Mouse (Mus musculus) heart, embryonic 13.5 days (tissue): Measurements from ENCODE around the gene Rnasek. TPM values are rescaled to one million over a fixed set of nuclear protein-coding genes. Genes with fewer than 3 reads are reported as not detected.
A peak's percentile ranks its signal among the peaks of the same experiment; 100 is the strongest.

Source experiments
- ATAC-seq: fragments of 200-750 bp; cut with Nextera tagmentation; 2 replicates; pipeline ENCODE4 v1.8.0; 2017; ENCODE audit warnings: moderate TSS enrichment; ENCODE audit not compliant: insufficient number of reproducible peaks, low FRiP score, low TSS enrichment; ENCODE audit errors: extremely low read depth
- H3K27ac ChIP-seq: fragments of 300-500 bp; sonication (generic); replicated peaks from 2 replicates; pipeline ENCODE4 v1.5.1; 2015; ENCODE audit warnings: moderate library complexity, mild to moderate bottlenecking, inconsistent platforms
- H3K27me3 ChIP-seq: fragments of 300-500 bp; sonication (generic); replicated peaks from 2 replicates; pipeline ENCODE4 v1.6.1; 2015; ENCODE audit warnings: mild to moderate bottlenecking, inconsistent platforms
- H3K36me3 ChIP-seq: fragments of 300-500 bp; sonication (generic); 2 replicates; pipeline ENCODE4 v1.6.1; 2015; ENCODE audit warnings: mild to moderate bottlenecking, inconsistent platforms
- H3K4me1 ChIP-seq: fragments of 300-500 bp; sonication (generic); 2 replicates; pipeline ENCODE4 v1.6.1; 2015; ENCODE audit warnings: inconsistent platforms
- H3K4me2 ChIP-seq: fragments of 300-500 bp; sonication (generic); 2 replicates; pipeline ENCODE4 v1.6.1; 2015; ENCODE audit warnings: inconsistent platforms, mild to moderate bottlenecking, moderate library complexity
- H3K4me3 ChIP-seq: fragments of 300-500 bp; sonication (generic); 2 replicates; pipeline ENCODE4 v1.5.1; 2015; ENCODE audit warnings: moderate library complexity, mild to moderate bottlenecking, inconsistent platforms
- H3K9ac ChIP-seq: fragments of 300-500 bp; sonication (generic); 2 replicates; pipeline ENCODE4 v1.6.1; 2015; ENCODE audit warnings: inconsistent platforms, mild to moderate bottlenecking, moderate library complexity
- H3K9me3 ChIP-seq: fragments of 300-500 bp; sonication (generic); 2 replicates; pipeline ENCODE4 v1.6.1; 2016; ENCODE audit warnings: inconsistent platforms
- WGBS: fragments of 180-500 bp; shearing (Covaris S2); methylation state at CpG from one replicate; pipeline ENCODE4 v1.1.7; 2015; ENCODE audit warnings: mixed read lengths; 5-methylcytosine and 5-hydroxymethylcytosine counted together
- polyA plus RNA-seq: library from polyadenylated mRNA; unstranded; fragments of >200 nt; fragmentation: Nextera tagmentation; extraction: Ambion mirVana; gene quantifications from 2 replicates; pipeline ENCODE4 v1.2.1, GENCODE M21; 2015

Gene Rnasek
- polyA plus RNA-seq, 1 experiment from 2014 or later: 214 TPM

DNA sequence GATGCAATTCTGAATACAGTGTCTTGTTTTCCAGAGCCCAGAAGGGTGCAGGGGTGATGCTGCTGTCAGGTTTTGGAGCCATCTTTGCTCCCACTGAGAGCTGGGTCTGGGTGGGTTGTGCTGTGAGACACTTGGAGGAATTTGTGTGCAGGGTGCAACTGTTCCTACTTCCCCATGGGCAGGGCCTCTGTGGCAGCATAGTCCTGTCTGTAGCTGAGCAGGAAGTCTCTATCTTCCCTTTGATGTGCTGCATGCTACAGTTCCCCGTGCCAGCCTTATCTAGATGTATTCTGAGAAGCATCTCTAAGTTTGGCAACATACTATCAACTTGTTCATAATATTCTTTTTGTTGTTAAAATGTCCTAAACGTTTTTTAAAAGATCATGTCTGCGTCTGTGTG is 25.6 kb upstream of the Rnasek start:
- Histone ChIP-seq H3K4me3 (no peak overlapping the region), H3K9ac (no peak overlapping the region), H3K27ac (no peak overlapping the region), H3K4me2 (no peak overlapping the region), H3K4me1 (peaks cover 18% of the 10 kb centered on the region), H3K9me3 (peaks cover 4% of the 10 kb centered on the region; the same call in 1 of the 2 replicates), H3K27me3 (peaks cover 5% of the 10 kb centered on the region; the same call in 1 of the 2 replicates), H3K36me3 (no peaks in the 10 kb centered on the region)
- 38% methylated on average over 3 of the region's 3 CpGs for WGBS
- ATAC-seq: no peak

DNA sequence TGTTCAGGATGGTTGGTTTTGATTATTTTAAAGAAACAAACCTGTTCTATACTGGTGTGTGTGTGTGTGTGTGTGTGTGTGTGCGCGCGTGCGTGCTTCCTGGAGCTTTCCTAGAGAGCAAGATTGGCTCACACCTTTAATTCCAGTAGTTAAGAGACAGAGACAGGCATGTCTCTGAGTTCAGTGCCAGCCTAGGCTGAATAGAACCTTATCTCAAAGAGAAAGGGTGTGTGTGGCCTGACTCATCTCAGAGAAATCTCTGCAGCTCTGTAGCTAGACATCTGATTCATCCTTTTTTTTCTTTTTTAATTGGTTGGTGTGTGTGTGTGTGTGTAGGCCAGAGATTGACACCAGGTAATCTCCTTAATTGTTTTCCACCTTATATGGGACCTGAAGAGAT is 19.4 kb upstream of the Rnasek start:
- H3K9me3 ChIP-seq: peaks cover 4% of the 10 kb centered on the region; the same call in 1 of the 2 replicates
- peaks cover 15% of the 10 kb centered on the region for H3K4me1 ChIP-seq
- 94% methylated on average over 4 of the region's 4 CpGs for WGBS
- peaks cover 30% of the 10 kb centered on the region for H3K27me3 ChIP-seq
- H3K9ac ChIP-seq: no peak overlapping the region
- H3K27ac ChIP-seq: no peak overlapping the region
- H3K4me3 ChIP-seq: no peak overlapping the region
- H3K4me2 ChIP-seq: no peak overlapping the region
- H3K36me3 ChIP-seq: no peaks in the 10 kb centered on the region
- ATAC-seq: no peak

DNA sequence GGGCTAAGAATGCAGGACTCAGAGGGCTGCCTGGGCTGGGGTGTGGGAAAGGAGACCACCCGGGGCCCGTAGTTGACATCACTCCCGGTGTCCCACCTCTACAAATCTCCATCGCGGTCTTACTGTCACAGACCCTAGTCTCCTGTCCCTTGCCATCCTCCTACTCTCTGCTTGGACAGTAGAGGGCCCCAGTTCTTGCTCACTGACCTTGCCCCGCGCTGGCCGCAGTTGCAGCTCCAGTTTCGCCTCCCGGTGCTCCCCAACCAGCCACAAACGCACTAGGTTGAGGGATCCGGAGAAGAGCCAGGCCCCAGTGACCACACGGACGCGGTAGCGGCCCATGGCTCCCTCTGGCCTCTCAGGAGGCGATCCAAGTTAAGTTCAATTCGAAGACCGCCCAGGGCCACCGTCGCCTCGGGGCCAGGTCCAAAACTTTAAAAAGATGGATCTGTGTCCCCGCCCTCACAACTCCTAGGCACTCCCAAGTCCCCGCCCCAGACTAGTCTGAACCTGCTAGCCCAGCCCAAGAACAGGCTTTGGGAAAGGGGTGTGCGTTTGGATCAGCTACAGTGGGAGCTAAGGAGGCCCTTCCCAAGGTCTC is 15.4 kb upstream of the Rnasek start, which contains the start of gene Alox12:
Alox12 (minus strand) TSS at position 423 of the 601 bp plus-strand sequence.
- H3K27me3 ChIP-seq: peaks cover 65% of the 10 kb centered on the region

DNA sequence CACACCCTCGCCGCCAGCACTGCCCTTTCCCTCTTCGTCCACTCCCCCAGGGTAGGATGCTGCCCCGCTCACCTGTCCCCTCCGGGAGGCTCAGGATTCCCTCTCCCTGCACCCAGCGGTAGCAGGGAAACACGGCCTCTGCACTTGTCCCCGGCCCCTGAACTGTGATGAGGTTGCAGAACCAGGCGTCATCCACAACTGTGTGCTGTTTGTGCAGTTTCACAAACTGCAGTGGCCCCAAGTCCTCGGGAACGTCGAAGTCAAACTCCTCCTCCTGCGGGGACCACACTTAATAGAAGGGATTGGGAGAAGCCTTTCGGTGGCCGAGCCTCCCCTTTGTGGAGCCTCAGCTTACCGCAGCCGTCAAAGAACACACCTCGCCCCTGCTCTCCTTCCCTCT is 14.7 kb upstream of the Rnasek start:
- H3K4me3 ChIP-seq: peak overlapping the region; percentile 50
- peaks cover 72% of the 10 kb centered on the region for H3K27me3 ChIP-seq
- WGBS: 4% methylated on average over 18 of the region's 18 CpGs
- H3K4me2 ChIP-seq: peak overlapping the region; percentile 74
- no peak for ATAC-seq
- H3K36me3 ChIP-seq: no peaks in the 10 kb centered on the region
- H3K9ac ChIP-seq: peak overlapping the region; percentile 75
- no peaks in the 10 kb centered on the region for H3K9me3 ChIP-seq
- peaks cover 19% of the 10 kb centered on the region for H3K4me1 ChIP-seq
- no peak overlapping the region for H3K27ac ChIP-seq

More for the DNA sequence above, 15.4 kb upstream of the Rnasek start, which contains the start of gene Alox12:
- no peaks in the 10 kb centered on the region for H3K36me3 ChIP-seq
- H3K4me3 ChIP-seq: peak within 1 kb of the TSS; percentile 50
- peaks cover 19% of the 10 kb centered on the region for H3K4me1 ChIP-seq
- peak within 1 kb of the TSS; percentile 75 for H3K9ac ChIP-seq
- no peak within 1 kb of the TSS for H3K27ac ChIP-seq
- under 1% methylated on average over 25 of the region's 25 CpGs for WGBS
- H3K4me2 ChIP-seq: peak within 1 kb of the TSS; percentile 74
- no peaks in the 10 kb centered on the region for H3K9me3 ChIP-seq
- ATAC-seq: 0 out of 2 replicates have a peak, but pooled peaks have one; percentile 46

DNA sequence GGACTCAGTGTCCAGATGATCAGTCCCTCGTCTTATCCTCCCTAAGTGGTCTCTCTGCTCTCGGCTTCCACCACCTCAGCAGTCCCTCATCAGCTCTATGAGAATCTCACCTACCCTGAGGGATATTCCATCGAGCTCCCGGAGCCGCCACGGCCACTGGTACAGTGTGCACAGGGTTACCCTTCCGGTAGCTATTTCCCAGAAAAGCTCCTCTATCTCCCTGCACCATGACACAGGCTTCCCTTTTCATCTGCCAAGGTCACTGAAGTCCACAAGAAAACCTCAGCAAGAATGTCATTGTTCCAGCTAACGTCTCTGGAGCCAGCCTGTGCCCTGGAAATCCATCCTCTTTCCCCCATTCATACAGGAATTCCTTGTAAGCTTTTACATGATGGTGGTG is 12.2 kb upstream of the Rnasek start:
- Histone ChIP-seq H3K27ac (no peak overlapping the region), H3K27me3 (peaks cover 89% of the 10 kb centered on the region), H3K4me3 (no peak overlapping the region), H3K9ac (no peak overlapping the region), H3K4me1 (peaks cover 19% of the 10 kb centered on the region), H3K36me3 (no peaks in the 10 kb centered on the region), H3K4me2 (no peak overlapping the region), H3K9me3 (no peaks in the 10 kb centered on the region)
- no peak for ATAC-seq
- WGBS: 60% methylated on average over 8 of the region's 8 CpGs

DNA sequence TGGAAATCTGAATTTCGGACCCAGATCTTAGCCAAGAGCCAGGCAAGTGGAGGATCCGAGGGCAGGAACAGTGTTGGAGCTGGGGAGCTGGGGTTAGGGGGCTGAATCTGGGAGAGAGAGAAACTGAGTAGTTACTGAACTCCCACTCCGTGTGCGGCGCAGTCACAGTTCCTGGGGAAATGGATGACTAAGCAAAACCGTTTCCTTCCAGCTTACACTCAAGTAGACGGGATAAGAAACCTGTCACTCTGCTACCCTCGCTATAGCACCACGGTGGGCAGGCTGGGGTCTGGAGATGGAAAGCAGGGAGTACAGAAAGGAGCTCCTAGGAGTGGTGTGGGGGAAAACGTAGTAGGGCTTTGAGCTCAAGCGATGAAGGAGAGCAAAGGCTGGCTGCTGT is 10.5 kb upstream of the Rnasek start:
- no peaks in the 10 kb centered on the region for H3K36me3 ChIP-seq
- peaks cover 15% of the 10 kb centered on the region for H3K4me1 ChIP-seq
- WGBS: 41% methylated on average over 11 of the region's 11 CpGs
- H3K4me3 ChIP-seq: no peak overlapping the region
- H3K9me3 ChIP-seq: no peaks in the 10 kb centered on the region
- H3K27me3 ChIP-seq: peaks cover 85% of the 10 kb centered on the region
- H3K9ac ChIP-seq: no peak overlapping the region
- no peak for ATAC-seq
- H3K4me2 ChIP-seq: no peak overlapping the region
- no peak overlapping the region for H3K27ac ChIP-seq

DNA sequence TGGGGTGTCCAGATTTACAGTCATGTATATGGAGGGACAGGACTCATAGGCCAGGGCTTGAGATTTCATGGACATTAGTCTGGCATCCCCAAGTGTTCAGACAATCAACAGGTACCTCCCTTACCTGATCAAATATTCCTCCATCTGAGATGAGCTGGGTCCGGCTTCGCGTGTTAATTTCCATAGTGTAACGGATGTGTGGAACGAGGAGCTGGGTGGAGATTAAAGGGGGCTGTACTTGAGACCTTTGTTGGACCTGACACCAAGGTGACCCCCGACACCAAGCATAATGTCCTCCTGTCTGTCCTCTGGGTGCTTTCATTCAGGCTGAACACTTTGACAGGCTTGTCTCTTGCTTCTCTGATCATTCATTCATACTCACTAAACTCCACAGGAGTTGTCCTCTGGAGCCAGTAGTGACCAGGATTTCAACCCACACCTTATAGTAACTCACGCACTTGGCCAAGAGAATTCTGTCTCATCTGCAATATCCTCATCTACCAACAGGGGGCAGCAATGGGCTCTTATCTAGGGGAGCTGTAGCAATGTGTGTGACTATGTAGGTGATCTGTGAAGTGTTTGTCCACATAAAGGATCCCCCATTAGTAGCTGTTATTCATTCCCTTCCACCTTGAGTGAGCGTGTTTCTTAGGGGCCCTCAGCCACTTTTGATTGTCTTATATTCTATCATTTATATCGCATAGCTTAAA is 7.6 kb upstream of the Rnasek start:
- H3K4me1 ChIP-seq: no peaks in the 10 kb centered on the region
- ATAC-seq: no peak
- H3K4me2 ChIP-seq: no peak overlapping the region
- peaks cover 65% of the 10 kb centered on the region for H3K27me3 ChIP-seq
- no peaks in the 10 kb centered on the region for H3K9me3 ChIP-seq
- H3K27ac ChIP-seq: no peak overlapping the region
- no peak overlapping the region for H3K9ac ChIP-seq
- no peaks in the 10 kb centered on the region for H3K36me3 ChIP-seq
- WGBS: 48% methylated on average over 9 of the region's 9 CpGs
- H3K4me3 ChIP-seq: no peak overlapping the region

DNA sequence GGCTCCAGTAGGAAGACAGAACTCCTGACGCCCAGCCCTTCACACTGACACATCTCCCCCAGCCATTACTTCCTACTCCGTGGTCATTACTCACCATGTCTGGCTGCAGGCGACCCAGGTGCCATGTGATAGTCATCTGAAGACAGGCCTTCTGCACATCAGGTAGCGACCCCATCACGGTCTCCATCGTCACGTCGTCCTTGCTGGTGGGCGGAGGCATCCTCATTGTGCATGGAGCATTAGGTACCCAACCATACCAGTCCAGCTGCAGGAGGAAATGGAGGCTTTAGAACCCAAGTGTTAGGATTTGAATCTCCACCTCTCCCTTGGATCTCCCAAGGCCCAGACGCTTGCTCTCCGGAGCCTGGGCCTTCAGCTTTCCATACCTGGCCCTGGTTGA is 2.9 kb upstream of the Rnasek start:
- no peak for ATAC-seq
- Histone ChIP-seq H3K4me1 (peaks cover 15% of the 10 kb centered on the region), H3K9me3 (no peaks in the 10 kb centered on the region), H3K4me3 (no peak overlapping the region), H3K9ac (no peak overlapping the region), H3K36me3 (no peaks in the 10 kb centered on the region), H3K4me2 (no peak overlapping the region), H3K27me3 (peaks cover 21% of the 10 kb centered on the region), H3K27ac (no peak overlapping the region)
- WGBS: 64% methylated on average over 11 of the region's 11 CpGs

DNA sequence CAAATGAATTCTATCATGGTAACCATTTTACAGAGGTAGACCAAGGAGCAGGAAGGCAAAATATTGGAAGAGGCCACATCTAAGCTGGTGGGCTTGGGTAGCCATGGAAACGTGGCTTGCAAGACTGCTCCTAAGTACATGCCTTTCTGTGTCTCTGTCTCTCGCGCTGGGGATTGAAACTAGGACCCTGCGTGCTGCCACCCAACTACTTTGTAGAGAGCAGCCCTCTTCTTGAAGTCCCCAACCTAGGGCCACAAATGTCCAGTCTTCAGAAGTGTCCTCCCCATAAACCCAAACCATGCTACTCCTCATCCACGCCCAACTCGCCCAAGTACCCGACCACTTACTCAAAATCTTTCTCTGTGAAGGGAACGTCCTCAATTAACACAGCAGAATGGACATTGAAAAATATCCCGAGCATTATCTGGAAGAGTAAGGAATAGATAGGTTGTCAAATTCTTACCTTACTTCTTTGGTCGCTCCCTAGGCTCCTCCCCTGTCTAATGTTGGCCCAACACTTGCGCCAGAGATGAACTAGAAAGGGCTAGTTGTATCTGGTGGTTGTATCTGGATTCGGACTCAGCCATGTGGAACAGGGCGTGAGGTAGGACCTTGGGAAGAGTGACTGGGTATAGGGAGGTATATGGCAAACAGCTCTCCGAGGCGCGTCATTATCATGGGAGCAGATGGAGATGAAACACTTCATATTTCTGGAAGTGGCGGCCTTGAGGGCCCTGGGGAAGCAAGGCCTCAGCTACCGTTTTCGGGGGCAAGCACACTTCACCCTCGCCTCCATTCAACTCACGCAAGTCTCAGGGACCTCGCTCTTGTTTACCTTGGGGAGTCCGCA is 826 bp downstream of the Rnasek start:
- Histone ChIP-seq H3K4me3 (peak overlapping the region; percentile 72), H3K27ac (peak overlapping the region; percentile 93), H3K4me2 (peak overlapping the region; percentile 77), H3K4me1 (peaks cover 34% of the 10 kb centered on the region), H3K9ac (peak overlapping the region; percentile 95), H3K9me3 (no peaks in the 10 kb centered on the region), H3K36me3 (peaks cover 17% of the 10 kb centered on the region), H3K27me3 (no peaks in the 10 kb centered on the region)
- WGBS: 12% methylated on average over 23 of the region's 23 CpGs
- ATAC-seq: no peak

DNA sequence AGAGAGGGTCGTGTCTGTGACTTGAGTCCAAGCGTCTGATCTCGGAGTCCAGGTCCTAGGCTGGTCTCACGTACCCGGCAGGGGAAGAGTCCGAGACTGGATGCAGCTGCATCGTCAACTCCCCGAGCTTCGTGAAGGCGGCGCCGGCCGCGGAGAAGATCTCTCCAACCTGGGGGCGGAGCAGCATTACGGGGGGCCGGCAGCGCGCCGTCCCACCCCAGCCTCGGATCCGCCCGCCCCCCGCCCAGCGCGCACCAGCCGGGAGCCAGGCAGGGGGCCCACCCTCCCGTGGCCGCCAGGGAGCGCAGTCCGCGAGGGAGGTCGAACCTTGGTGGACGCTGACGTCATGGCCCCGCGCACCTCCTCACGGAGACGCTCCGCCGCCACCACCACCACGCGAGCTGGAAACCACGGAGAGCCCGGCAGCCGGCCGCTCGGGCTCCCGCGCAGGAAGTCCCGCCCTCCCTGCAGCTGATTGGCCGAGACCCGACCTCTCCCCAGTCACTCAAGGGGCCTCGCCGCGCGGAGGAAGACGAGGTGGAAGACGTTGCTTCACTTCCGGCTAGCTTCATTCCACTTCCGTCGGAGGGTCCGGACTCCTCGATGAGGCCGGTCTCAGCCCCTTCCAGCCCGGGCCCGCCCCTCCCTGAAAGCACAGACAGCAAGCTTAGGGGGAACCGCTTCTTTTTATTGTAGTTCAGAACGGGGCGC is 2.0 kb downstream of the Rnasek start, which contains the start of gene 0610010K14Rik:
0610010K14Rik (minus strand) TSS at position 458 of the 711 bp plus-strand sequence.
- no peaks in the 10 kb centered on the region for H3K9me3 ChIP-seq
- no peaks in the 10 kb centered on the region for H3K27me3 ChIP-seq
- H3K4me3 ChIP-seq: peak within 1 kb of the TSS; percentile 72
- peak within 1 kb of the TSS; percentile 95 for H3K9ac ChIP-seq
- peak within 1 kb of the TSS; percentile 77 for H3K4me2 ChIP-seq
- peaks cover 41% of the 10 kb centered on the region for H3K4me1 ChIP-seq
- peak within 1 kb of the TSS; percentile 93 for H3K27ac ChIP-seq
- H3K36me3 ChIP-seq: peaks cover 17% of the 10 kb centered on the region
- ATAC-seq: peak; percentile 93
- WGBS: under 1% methylated on average over 70 of the region's 70 CpGs
